Mouse (Mus musculus) lung, adult 2 months (tissue): ENCODE measurements at regions not wholly inside any gene's neighbourhood (a gene's known extent, or its start where the extent isn't known, plus 50 kb on each side); places are given as distances from the start of the nearest gene placed in this dataset.

Source experiments
- DNase-seq: peaks from one replicate; pipeline ENCODE4 v3.0.0; 2022
- H3K4me1 ChIP-seq: fragments of 200-500 bp; 2 replicates; pipeline ENCODE4 v1.6.1; 2011; ENCODE audit warnings: low read length; ENCODE audit not compliant: control insufficient read depth, insufficient read depth
- H3K4me3 ChIP-seq: fragments of 200-500 bp; replicated peaks from 2 replicates; pipeline ENCODE3; 2011; ENCODE audit warnings: low read depth, mild to moderate bottlenecking, control low read depth, low read length; ENCODE audit errors: extremely low read depth
- CTCF ChIP-seq: fragments of 200-500 bp; IDR thresholded peaks from 2 replicates; pipeline ENCODE4 v1.5.1; 2011; ENCODE audit warnings: mild to moderate bottlenecking, low read length, control low read depth; ENCODE audit not compliant: insufficient read depth
- POLR2A ChIP-seq: fragments of 200-500 bp; IDR thresholded peaks from 2 replicates; pipeline ENCODE4 v1.6.1; 2011; ENCODE audit warnings: low read depth, mild to moderate bottlenecking, control low read depth, low read length, borderline replicate concordance; ENCODE audit errors: extremely low read depth
- whole genome bisulfite sequencing: fragments of 180-500 bp; shearing (Covaris S2); methylation state at CpG from one replicate; pipeline ENCODE4 v1.1.7; 2018; 5-methylcytosine and 5-hydroxymethylcytosine counted together

GRCm38 (mm10) chr5:47479908-47480307, 503.0 kb upstream of the Slit2 start:
- no peak overlapping the region for H3K4me3 ChIP-seq

GRCm38 (mm10) chr5:47496218-47496617, 486.7 kb upstream of the Slit2 start:
- 46% methylated on average over 3 of the region's 3 CpGs for WGBS
- DNase-seq: no peak
- TF ChIP-seq POLR2A: no peak
- no peak for TF ChIP-seq CTCF

More at GRCm38 (mm10) chr5:47479908-47480307, 503.0 kb upstream of the Slit2 start:
- TF ChIP-seq POLR2A (no peak), CTCF (no peak)
- H3K4me1 ChIP-seq: no peaks in the 10 kb centered on the region
- DNase-seq: no peak

GRCm38 (mm10) chr5:47502764-47503416, 480.0 kb upstream of the Slit2 start:
- no peak for DNase-seq
- no peak for TF ChIP-seq CTCF
- WGBS: 73% methylated on average over 4 of the region's 4 CpGs
- no peak overlapping the region for H3K4me3 ChIP-seq
- no peaks in the 10 kb centered on the region for H3K4me1 ChIP-seq

More at GRCm38 (mm10) chr5:47496218-47496617, 486.7 kb upstream of the Slit2 start:
- no peaks in the 10 kb centered on the region for H3K4me1 ChIP-seq
- no peak overlapping the region for H3K4me3 ChIP-seq

- Histone ChIP-seq H3K4me1 (no peaks in the 10 kb centered on the region), H3K4me3 (no peak overlapping the region)
- WGBS: 58% methylated on average over 4 of the region's 4 CpGs
- no peak for TF ChIP-seq CTCF
- DNase-seq: no peak
Measured at GRCm38 (mm10) chr5:47508689-47509301, 474.1 kb upstream of the Slit2 start.

GRCm38 (mm10) chr5:47522161-47522942, 460.6 kb upstream of the Slit2 start:
- TF ChIP-seq CTCF: no peak
- no peak for TF ChIP-seq POLR2A
- DNase-seq: no peak
- Histone ChIP-seq H3K4me1 (no peaks in the 10 kb centered on the region), H3K4me3 (no peak overlapping the region)
- WGBS: 57% methylated on average over 4 of the region's 4 CpGs

GRCm38 (mm10) chr5:47528671-47529070, 454.3 kb upstream of the Slit2 start:
- DNase-seq: no peak
- WGBS: 89% methylated on average over 7 of the region's 7 CpGs
- no peak for TF ChIP-seq POLR2A
- no peak overlapping the region for H3K4me3 ChIP-seq
- H3K4me1 ChIP-seq: no peaks in the 10 kb centered on the region

- no peak overlapping the region for H3K4me3 ChIP-seq
- no peak for DNase-seq
- TF ChIP-seq CTCF (no peak), POLR2A (no peak)
- H3K4me1 ChIP-seq: no peaks in the 10 kb centered on the region
Measured at GRCm38 (mm10) chr5:47537532-47537931, 445.4 kb upstream of the Slit2 start.

GRCm38 (mm10) chr5:47542248-47542647, 440.7 kb upstream of the Slit2 start:
- DNase-seq: no peak
- H3K4me1 ChIP-seq: no peaks in the 10 kb centered on the region
- WGBS: 70% methylated on average over 1 of the region's 1 CpGs
- TF ChIP-seq POLR2A: no peak
- no peak for TF ChIP-seq CTCF
- no peak overlapping the region for H3K4me3 ChIP-seq

GRCm38 (mm10) chr5:47556717-47557116, 426.2 kb upstream of the Slit2 start:
- no peak for DNase-seq
- Histone ChIP-seq H3K4me1 (no peaks in the 10 kb centered on the region), H3K4me3 (no peak overlapping the region)
- WGBS: 74% methylated on average over 1 of the region's 1 CpGs
- no peak for TF ChIP-seq CTCF

- 76% methylated on average over 8 of the region's 8 CpGs for WGBS
- Histone ChIP-seq H3K4me3 (no peak overlapping the region), H3K4me1 (no peaks in the 10 kb centered on the region)
- no peak for DNase-seq
- no peak for TF ChIP-seq CTCF
- no peak for TF ChIP-seq POLR2A
Measured at GRCm38 (mm10) chr5:47557152-47557800, 425.7 kb upstream of the Slit2 start.
